Mouse (Mus musculus) lung, embryonic 14.5 days (tissue): ENCODE measurements at regions not wholly inside any gene's neighbourhood (a gene's known extent, or its start where the extent isn't known, plus 50 kb on each side); places are given as distances from the start of the nearest gene placed in this dataset.

Source experiments
- ATAC-seq: fragments of 200-750 bp; cut with Nextera tagmentation; 2 replicates; pipeline ENCODE4 v1.8.0; 2017; ENCODE audit warnings: mild to moderate bottlenecking, moderate TSS enrichment, moderate library complexity; ENCODE audit not compliant: insufficient read depth
- DNase-seq: peaks from one replicate; pipeline ENCODE4 v3.0.0-alpha.2; 2015
- H3K27ac ChIP-seq: fragments of 300-500 bp; sonication (generic); 2 replicates; pipeline ENCODE4 v1.5.1; 2014; ENCODE audit warnings: low read depth, mild to moderate bottlenecking, moderate library complexity
- H3K27me3 ChIP-seq: fragments of 300-500 bp; sonication (generic); 2 replicates; pipeline ENCODE4 v1.6.1; 2014; ENCODE audit warnings: low read length, control low read depth; ENCODE audit not compliant: insufficient read depth
- H3K36me3 ChIP-seq: fragments of 300-500 bp; sonication (generic); 2 replicates; pipeline ENCODE4 v1.6.1; 2014; ENCODE audit warnings: control low read depth; ENCODE audit not compliant: insufficient read depth
- H3K4me1 ChIP-seq: fragments of 300-500 bp; sonication (generic); 2 replicates; pipeline ENCODE4 v1.6.1; 2014; ENCODE audit warnings: antibody characterized with exemption, control low read depth; ENCODE audit not compliant: insufficient read depth
- H3K4me2 ChIP-seq: fragments of 300-500 bp; sonication (generic); 2 replicates; pipeline ENCODE4 v1.6.1; 2014; ENCODE audit warnings: mild to moderate bottlenecking
- H3K4me3 ChIP-seq: fragments of 300-500 bp; sonication (generic); 2 replicates; pipeline ENCODE4 v1.5.1; 2014; ENCODE audit warnings: low read depth, low read length
- H3K9ac ChIP-seq: fragments of 300-500 bp; sonication (generic); 2 replicates; pipeline ENCODE4 v1.6.1; 2014
- H3K9me3 ChIP-seq: fragments of 300-500 bp; sonication (generic); 2 replicates; pipeline ENCODE4 v1.6.1; 2016; ENCODE audit warnings: low read depth, low read length, control low read depth
- CTCF ChIP-seq: IDR thresholded peaks from 2 replicates; pipeline ENCODE4 v1.5.1; 2016; ENCODE audit warnings: antibody characterized with exemption, low read depth
- WGBS: fragments of 180-500 bp; shearing (Covaris S2); extraction: QIAGEN DNeasy Blood & Tissue Kit; methylation state at CpG from one replicate; pipeline ENCODE4 v1.1.7; 2014; 5-methylcytosine and 5-hydroxymethylcytosine counted together

DNA sequence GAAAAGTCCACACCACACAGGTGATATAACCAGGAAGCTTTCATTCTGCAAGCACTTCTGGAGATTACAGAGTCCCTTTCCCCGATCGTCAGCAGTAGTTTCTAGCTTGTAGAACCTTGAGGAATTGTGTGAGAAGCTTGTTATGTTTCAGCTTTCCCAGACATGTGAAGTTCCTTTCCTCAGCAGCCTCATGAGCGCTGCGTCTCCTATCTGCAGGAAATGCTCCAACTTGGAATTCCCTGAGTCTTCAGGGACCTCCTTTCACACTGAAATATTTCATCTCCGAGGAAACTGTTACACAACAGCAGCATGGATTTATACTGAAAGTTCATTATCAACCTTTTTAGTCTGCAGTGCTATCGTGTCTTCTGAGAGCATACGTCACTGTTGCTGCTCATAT lies 742.4 kb upstream of the Slit2 start:
- H3K4me2 ChIP-seq, result no peak overlapping the region
- H3K27me3 ChIP-seq, result no peaks in the 10 kb centered on the region
- H3K4me3 ChIP-seq, result no peak overlapping the region
- 44% methylated on average over 7 of the region's 7 CpGs for WGBS
- no peak for ATAC-seq
- H3K4me1 ChIP-seq, result no peaks in the 10 kb centered on the region
- TF ChIP-seq CTCF, result no peak
- no peaks in the 10 kb centered on the region for H3K36me3 ChIP-seq
- peak; percentile 58 for DNase-seq
- no peaks in the 10 kb centered on the region for H3K9me3 ChIP-seq
- no peak overlapping the region for H3K9ac ChIP-seq
- no peak overlapping the region for H3K27ac ChIP-seq

- H3K4me3 ChIP-seq, result no peak overlapping the region
- H3K4me1 ChIP-seq, result no peaks in the 10 kb centered on the region
- H3K9ac ChIP-seq, result no peak overlapping the region
- no peak for ATAC-seq
- no peak overlapping the region for H3K27ac ChIP-seq
- H3K36me3 ChIP-seq, result no peaks in the 10 kb centered on the region
- H3K27me3 ChIP-seq, result no peaks in the 10 kb centered on the region
- TF ChIP-seq CTCF, result no peak
- H3K9me3 ChIP-seq, result no peaks in the 10 kb centered on the region
- no peak for DNase-seq
- H3K4me2 ChIP-seq, result no peak overlapping the region
Measured at GRCm38 (mm10) chr5:47254835-47255369, 728.0 kb upstream of the Slit2 start.

DNA sequence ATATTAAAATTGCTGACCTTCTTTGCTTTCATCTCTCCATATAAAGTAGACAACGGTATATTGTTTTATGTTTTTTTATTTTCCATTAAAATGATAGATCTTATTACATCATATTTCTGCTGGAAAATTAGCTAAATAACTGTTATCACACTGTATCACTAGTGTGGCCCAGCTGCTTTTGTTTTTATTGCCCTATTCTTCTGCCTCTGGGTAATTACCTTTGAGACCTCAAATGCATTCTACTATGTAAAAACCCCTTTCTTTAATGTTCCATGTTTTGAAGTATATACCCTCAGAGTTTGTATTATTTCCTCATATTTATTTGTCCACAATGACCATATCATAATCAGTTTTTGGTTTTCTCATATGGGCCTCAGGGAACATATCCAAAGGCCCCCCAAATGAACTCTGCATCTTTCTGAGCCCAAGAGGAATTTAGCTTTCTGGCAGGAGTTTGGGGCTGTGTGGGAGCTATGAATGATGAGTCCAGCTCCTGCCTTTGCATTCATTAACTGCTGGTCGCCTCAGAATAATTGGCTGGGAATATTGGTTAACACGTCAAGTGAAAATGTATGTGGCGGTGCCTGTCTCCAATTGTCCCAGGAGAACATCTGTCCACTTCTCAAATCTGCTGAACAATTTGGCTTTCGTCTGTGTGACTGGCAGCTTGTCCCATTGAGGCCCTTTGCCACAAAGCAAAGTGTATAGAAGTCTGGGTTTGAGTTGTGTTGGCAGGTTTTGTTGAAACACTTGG lies 721.1 kb upstream of the Slit2 start:
- H3K9ac ChIP-seq, result no peak overlapping the region
- H3K36me3 ChIP-seq, result no peaks in the 10 kb centered on the region
- H3K27ac ChIP-seq, result no peak overlapping the region
- H3K4me2 ChIP-seq, result no peak overlapping the region
- no peak for TF ChIP-seq CTCF
- DNase-seq, result no peak
- 70% methylated on average over 5 of the region's 5 CpGs for WGBS
- no peak for ATAC-seq
- H3K4me1 ChIP-seq, result no peaks in the 10 kb centered on the region
- no peaks in the 10 kb centered on the region for H3K9me3 ChIP-seq
- no peaks in the 10 kb centered on the region for H3K27me3 ChIP-seq
- no peak overlapping the region for H3K4me3 ChIP-seq

- Histone ChIP-seq H3K4me1 (peaks cover 14% of the 10 kb centered on the region), H3K36me3 (no peaks in the 10 kb centered on the region), H3K9me3 (no peaks in the 10 kb centered on the region), H3K9ac (no peak overlapping the region), H3K27ac (no peak overlapping the region), H3K4me3 (no peak overlapping the region), H3K4me2 (no peak overlapping the region), H3K27me3 (no peaks in the 10 kb centered on the region)
- WGBS, result 61% methylated on average over 3 of the region's 3 CpGs
- DNase-seq, result no peak
- no peak for ATAC-seq
- TF ChIP-seq CTCF, result no peak
Measured at GRCm38 (mm10) chr5:47272642-47273041, 710.3 kb upstream of the Slit2 start.

DNA sequence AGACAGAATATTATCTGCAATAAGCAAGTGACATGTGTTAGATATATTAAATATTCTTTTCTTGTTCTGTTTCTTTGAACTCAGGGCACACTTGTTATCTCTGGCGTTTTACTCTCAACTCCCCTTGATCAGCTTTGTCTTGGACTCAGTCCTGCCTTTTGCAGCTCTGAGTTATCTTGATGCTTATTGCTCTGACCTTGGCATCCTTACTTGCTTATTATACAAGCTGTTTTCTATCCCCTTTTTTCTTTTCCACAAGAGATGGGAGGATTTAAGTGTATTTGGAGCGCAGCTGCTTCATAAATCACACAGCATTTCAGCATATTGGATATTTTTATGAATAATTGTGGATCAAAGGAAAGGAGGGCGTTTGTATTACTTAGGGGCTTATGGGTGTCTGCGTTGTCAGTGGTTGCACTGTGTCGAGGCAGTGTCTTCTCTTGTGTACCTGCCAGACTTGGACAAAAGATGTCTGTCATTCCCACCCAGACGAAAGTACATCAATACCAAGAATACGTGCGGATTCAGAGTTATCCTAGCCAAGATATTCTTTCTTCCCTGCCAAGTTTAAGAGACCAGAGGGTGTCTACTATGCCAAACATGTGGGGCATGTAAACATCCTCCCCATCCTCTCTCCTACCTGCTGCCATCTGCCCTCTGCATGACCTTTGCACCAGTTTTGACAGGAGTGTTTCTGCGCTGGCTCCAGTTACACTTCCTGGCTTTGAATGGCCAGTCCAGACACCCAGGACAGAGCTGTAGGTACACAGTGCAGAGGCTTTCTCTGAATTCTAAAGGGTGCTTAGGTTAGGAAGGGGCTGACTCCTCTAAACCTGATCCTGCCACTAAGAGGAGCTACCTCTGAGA lies 709.3 kb upstream of the Slit2 start:
- no peak for TF ChIP-seq CTCF
- no peaks in the 10 kb centered on the region for H3K36me3 ChIP-seq
- no peak overlapping the region for H3K9ac ChIP-seq
- H3K4me1 ChIP-seq, result peaks cover 14% of the 10 kb centered on the region
- DNase-seq (peak; percentile 65), ATAC-seq (peak; percentile 87)
- 22% methylated on average over 9 of the region's 9 CpGs for WGBS
- H3K27ac ChIP-seq, result peak overlapping the region; percentile 19; the same call in 1 of the 2 replicates
- no peaks in the 10 kb centered on the region for H3K9me3 ChIP-seq
- no peak overlapping the region for H3K4me2 ChIP-seq
- H3K4me3 ChIP-seq, result no peak overlapping the region
- H3K27me3 ChIP-seq, result no peaks in the 10 kb centered on the region

GRCm38 (mm10) chr5:47274256-47274638 lies 708.7 kb upstream of the Slit2 start:
- DNase-seq (peak; percentile 17), ATAC-seq (0 out of 2 replicates have a peak, but pooled peaks have one; percentile 18)
- 20% methylated on average over 1 of the region's 1 CpGs for WGBS
- Histone ChIP-seq H3K4me1 (peaks cover 14% of the 10 kb centered on the region), H3K36me3 (no peaks in the 10 kb centered on the region), H3K4me3 (no peak overlapping the region), H3K27me3 (no peaks in the 10 kb centered on the region), H3K4me2 (no peak overlapping the region), H3K27ac (peak overlapping the region; percentile 19; the same call in 1 of the 2 replicates), H3K9ac (no peak overlapping the region), H3K9me3 (no peaks in the 10 kb centered on the region)
- no peak for TF ChIP-seq CTCF
